4 mouse cellular contexts compared by ENCODE assay signal in the genomic region with DNA sequence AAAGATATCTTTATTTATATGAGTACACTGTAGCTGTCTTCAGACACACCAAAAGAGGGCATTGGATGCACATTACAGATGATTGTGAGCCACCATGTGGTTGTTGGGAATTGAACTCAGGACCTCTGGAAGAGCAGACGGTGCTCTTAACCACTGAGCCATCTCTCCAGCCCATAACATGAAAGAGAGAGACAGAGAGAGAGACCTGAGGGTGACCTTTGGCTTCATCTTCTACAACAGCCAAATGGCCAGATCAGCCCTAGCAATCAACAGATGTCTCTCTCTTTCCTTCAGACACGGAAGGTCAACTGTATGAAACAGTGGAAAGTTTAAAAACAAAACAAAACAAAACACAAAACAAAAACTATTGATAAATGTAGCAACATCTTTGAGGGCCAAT. TPM values are rescaled to one million over a fixed set of nuclear protein-coding genes. Genes with fewer than 3 reads are reported as not detected.
"Had no signal": no experiment of that assay in that cellular context is flagged by ENCODE, and none has a peak within 500 bp of the region (broad histone marks: within the 10 kb centered on the region; RNA-seq: fewer than 3 reads in every experiment).

No protein-coding gene starts in this region.

RNA-seq across cellular contexts. Expression of gene Wnt9a, which starts 5.7 kb away (rescaled TPM):
- total RNA-seq: neutrophil, adult 5-6 weeks had no signal

RNA-seq across cellular contexts. Expression of gene Wnt3a, which starts 10.5 kb away (rescaled TPM):
- total RNA-seq: neutrophil, adult 5-6 weeks had no signal
- polyA plus RNA-seq: small intestine, adult 2 months; spleen, adult 2 months; stomach, embryonic 14.5 days had no signal
